Mouse (Mus musculus): ENCODE results near the gene Top1.

DNA sequence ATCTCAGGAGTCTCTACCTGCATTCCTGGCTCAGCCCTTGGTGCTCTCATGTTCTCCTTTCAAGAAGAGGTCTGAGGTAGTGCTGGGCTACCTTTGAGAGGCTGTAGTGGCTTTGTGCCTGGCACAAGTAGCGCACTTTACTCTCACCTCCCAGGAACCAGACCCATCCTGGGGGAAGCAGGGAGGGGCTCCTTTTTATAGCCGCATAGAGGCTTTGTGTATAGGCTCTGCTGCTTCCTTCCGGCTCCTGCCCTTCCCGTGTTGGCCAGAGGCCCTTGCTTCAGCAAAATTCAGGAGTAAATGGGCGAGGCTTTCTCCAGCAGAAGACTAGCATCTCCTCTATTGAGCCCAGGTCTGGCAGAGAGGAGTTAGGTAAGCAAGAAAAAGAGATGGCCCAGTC lies 92.7 kb downstream of the Top1 start:
- TF ChIP-seq CTCF (IDR thresholded peaks at IDR 0.05; ENCODE audit: low read depth) (no peak), EP300 (optimal IDR thresholded peaks at IDR 0.05) (no peak)

Data from stomach, postnatal 0 days (tissue).